9 mouse cellular contexts compared by ENCODE assay signal in the genomic region with DNA sequence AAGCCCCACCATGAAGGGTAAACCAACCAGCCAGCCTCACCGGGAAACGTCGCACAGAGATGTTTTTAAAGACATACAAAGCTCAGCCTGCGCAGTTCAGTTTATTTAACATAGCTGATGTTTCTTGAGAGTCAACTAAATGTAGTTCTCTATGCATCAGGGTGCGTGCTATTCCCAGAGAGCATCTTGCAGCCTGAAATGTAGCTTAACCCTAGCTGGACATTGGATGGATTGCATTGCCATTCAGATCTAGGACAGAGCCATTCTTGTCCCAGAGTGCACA.
DNase-seq lines count a peak whose midpoint lies in the region; ATAC-seq lines count a peak whose summit lies in the region.
"Had no signal": no experiment of that assay in that cellular context is flagged by ENCODE, and none has a peak within 500 bp of the region (broad histone marks: within the 10 kb centered on the region; RNA-seq: fewer than 3 reads in every experiment).

No protein-coding gene starts in this region.

- peak overlapping the region; percentile 47 for H3K4me2 ChIP-seq in kidney, embryonic 14.5 days (replicated peaks; ENCODE audit: low read depth, low read length)
- peak overlapping the region; percentile 65 for H3K4me2 ChIP-seq in embryonic facial prominence, embryonic 14.5 days (ENCODE audit: low read depth, low read length)
- peak overlapping the region; percentile 43 for H3K4me2 ChIP-seq in hindbrain, embryonic 14.5 days (replicated peaks)
- H3K4me2 ChIP-seq in midbrain, embryonic 14.5 days (ENCODE audit: low read length): peak overlapping the region; percentile 58

- H3K27me3 ChIP-seq in kidney, embryonic 14.5 days (ENCODE audit: control insufficient read depth, insufficient read depth, low read length): no peaks in the 10 kb centered on the region
- no peaks in the 10 kb centered on the region; the same call in 1 of the 2 replicates for H3K27me3 ChIP-seq in embryonic facial prominence, embryonic 14.5 days (replicated peaks; ENCODE audit: control insufficient read depth, insufficient read depth, low read length)
- H3K27me3 ChIP-seq in hindbrain, embryonic 14.5 days (ENCODE audit: control insufficient read depth, insufficient read depth, low read length): no peaks in the 10 kb centered on the region
- no peaks in the 10 kb centered on the region for H3K27me3 ChIP-seq in midbrain, embryonic 14.5 days (ENCODE audit: control insufficient read depth, insufficient read depth, low read length)

- no peak for DNase-seq in kidney, adult 18-20 months
- no peak for DNase-seq in embryonic facial prominence, embryonic 14.5 days (ENCODE audit: low spot score)
- DNase-seq in hindbrain, embryonic 14.5 days (ENCODE audit: low spot score): no peak
- DNase-seq in midbrain, embryonic 14.5 days: no peak
- DNase-seq in left cerebral cortex, postnatal 14 days (ENCODE audit: low spot score in 2 of 2): no peak
- DNase-seq in adrenal gland, adult (ENCODE audit: inconsistent age in 2 of 2, low spot score in 1 of 2): no peak
- DNase-seq in spleen, postnatal 4 days (ENCODE audit: low spot score in 2 of 2): no peak
- DNase-seq: spleen, adult 18-20 months had no signal

- H3K9ac ChIP-seq in kidney, embryonic 14.5 days (ENCODE audit: low read depth, low read length): 0 out of 2 replicates have a peak overlapping the region, but pooled peaks have one; percentile 18
- peak overlapping the region; percentile 32; the same call in 1 of the 2 replicates for H3K9ac ChIP-seq in embryonic facial prominence, embryonic 14.5 days (ENCODE audit: low read depth, low read length)
- H3K9ac ChIP-seq in hindbrain, embryonic 14.5 days: no peak overlapping the region
- H3K9ac ChIP-seq in midbrain, embryonic 14.5 days (replicated peaks; ENCODE audit: low read length): no peak overlapping the region

- 0 out of 2 replicates have a peak, but pooled peaks cover 4% of the 10 kb centered on the region for H3K4me1 ChIP-seq in kidney, embryonic 14.5 days (ENCODE audit: control insufficient read depth, insufficient read depth, low read length)
- H3K4me1 ChIP-seq in embryonic facial prominence, embryonic 14.5 days (ENCODE audit: control insufficient read depth, insufficient read depth, low read length): peaks cover 6% of the 10 kb centered on the region; the same call in 1 of the 2 replicates
- H3K4me1 ChIP-seq in hindbrain, embryonic 14.5 days (replicated peaks; ENCODE audit: control insufficient read depth, insufficient read depth, low read length): 0 out of 2 replicates have a peak, but pooled peaks cover 3% of the 10 kb centered on the region
- H3K4me1 ChIP-seq in midbrain, embryonic 14.5 days (ENCODE audit: control insufficient read depth, insufficient read depth, low read length): no peaks in the 10 kb centered on the region

- no peak overlapping the region for H3K27ac ChIP-seq in kidney, embryonic 14.5 days (ENCODE audit: low read depth, low read length)
- no peak overlapping the region for H3K27ac ChIP-seq in embryonic facial prominence, embryonic 14.5 days (replicated peaks; ENCODE audit: low read depth, low read length)
- no peak overlapping the region for H3K27ac ChIP-seq in hindbrain, embryonic 14.5 days
- H3K27ac ChIP-seq in midbrain, embryonic 14.5 days (replicated peaks; ENCODE audit: low read depth, low read length): no peak overlapping the region

- intact Hi-C loops in left cerebral cortex, postnatal 14 days (cut with DNase I): no loop called here

- peak overlapping the region; percentile 26 for H3K4me3 ChIP-seq in kidney, embryonic 14.5 days (ENCODE audit: low read length)
- H3K4me3 ChIP-seq in embryonic facial prominence, embryonic 14.5 days (ENCODE audit: low read depth, low read length): peak overlapping the region; percentile 37
- peak overlapping the region; percentile 5 for H3K4me3 ChIP-seq in hindbrain, embryonic 14.5 days (replicated peaks; ENCODE audit: low read length)
- H3K4me3 ChIP-seq in midbrain, embryonic 14.5 days (replicated peaks; ENCODE audit: low read depth, low read length): peak overlapping the region; percentile 30

- no peaks in the 10 kb centered on the region for H3K9me3 ChIP-seq in kidney, embryonic 14.5 days (ENCODE audit: control insufficient read depth, low read length)
- no peaks in the 10 kb centered on the region for H3K9me3 ChIP-seq in embryonic facial prominence, embryonic 14.5 days (ENCODE audit: control insufficient read depth, low read length)
- no peaks in the 10 kb centered on the region for H3K9me3 ChIP-seq in hindbrain, embryonic 14.5 days (ENCODE audit: control insufficient read depth, low read length)
- no peaks in the 10 kb centered on the region for H3K9me3 ChIP-seq in midbrain, embryonic 14.5 days (ENCODE audit: control insufficient read depth, low read length)

- no peak for ATAC-seq in kidney, embryonic 14.5 days (ENCODE audit: low FRiP score, low TSS enrichment)
- no peak for ATAC-seq in embryonic facial prominence, embryonic 14.5 days (ENCODE audit: low read depth)
- ATAC-seq in hindbrain, embryonic 14.5 days (ENCODE audit: low FRiP score): no peak
- no peak for ATAC-seq in midbrain, embryonic 14.5 days (ENCODE audit: low FRiP score, low TSS enrichment)

- 8% methylated on average over 5 of the region's 5 CpGs for WGBS in kidney, embryonic 14.5 days
- 10% methylated on average over 5 of the region's 5 CpGs for WGBS in embryonic facial prominence, embryonic 14.5 days
- WGBS in hindbrain, embryonic 14.5 days: 8% methylated on average over 5 of the region's 5 CpGs
- whole genome bisulfite sequencing in midbrain, embryonic 14.5 days: 9% methylated on average over 5 of the region's 5 CpGs

- H3K36me3 ChIP-seq in kidney, embryonic 14.5 days (ENCODE audit: control insufficient read depth, insufficient read depth, low read length): no peaks in the 10 kb centered on the region
- no peaks in the 10 kb centered on the region for H3K36me3 ChIP-seq in embryonic facial prominence, embryonic 14.5 days (ENCODE audit: control insufficient read depth, insufficient read depth, low read length)
- H3K36me3 ChIP-seq in hindbrain, embryonic 14.5 days (replicated peaks; ENCODE audit: control insufficient read depth, insufficient read depth): no peaks in the 10 kb centered on the region
- H3K36me3 ChIP-seq in midbrain, embryonic 14.5 days (ENCODE audit: control insufficient read depth, insufficient read depth, low read length): no peaks in the 10 kb centered on the region

Comparison
In these comparisons a context has a peak if more than half of its experiments do, and no peak if none do; other contexts are left out.
1. H3K9ac ChIP-seq: peak in kidney, embryonic 14.5 days (single experiment) and embryonic facial prominence, embryonic 14.5 days (single experiment); none in hindbrain, embryonic 14.5 days (single experiment) and midbrain, embryonic 14.5 days (single experiment).
2. Peak in every context shown above with its lines, with median percentiles within 50 percentile points of each other: H3K4me2 ChIP-seq and H3K4me3 ChIP-seq.